Mouse (Mus musculus): ENCODE measurements at regions not wholly inside any gene's neighbourhood (a gene's known extent, or its start where the extent isn't known, plus 50 kb on each side); places are given as distances from the start of the nearest gene placed in this dataset.

DNA sequence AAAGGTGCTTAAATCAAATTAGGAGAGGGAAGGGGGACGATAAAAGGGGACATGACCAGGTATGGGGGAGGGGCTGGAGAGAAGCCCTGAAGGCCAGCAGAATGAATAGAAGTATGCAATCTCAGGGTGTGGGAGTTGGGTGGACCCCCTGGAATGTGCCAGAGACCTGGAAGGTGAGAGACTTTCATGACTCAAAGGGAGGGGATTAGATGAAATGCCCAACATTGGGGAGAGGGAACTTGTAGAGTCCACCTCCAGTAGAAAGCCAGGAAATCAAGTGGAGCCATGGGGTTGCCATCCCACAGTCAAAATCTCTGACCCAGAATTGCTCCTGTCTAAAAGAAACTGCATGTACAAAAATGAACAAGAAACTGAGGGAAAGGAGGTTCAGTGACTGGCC lies 666.5 kb downstream of the Cps1 start:
- Histone ChIP-seq H3K36me3 (ENCODE audit: control insufficient read depth, insufficient read depth, low read length) (no peaks in the 10 kb centered on the region), H3K4me2 (ENCODE audit: low read depth, low read length) (no peak overlapping the region), H3K9me3 (ENCODE audit: control insufficient read depth, low read length) (no peaks in the 10 kb centered on the region), H3K27me3 (ENCODE audit: control insufficient read depth, insufficient read depth, low read length) (no peaks in the 10 kb centered on the region), H3K4me1 (ENCODE audit: control insufficient read depth, insufficient read depth, low read length) (no peaks in the 10 kb centered on the region), H3K4me3 (ENCODE audit: low read depth, low read length) (no peak overlapping the region), H3K9ac (replicated peaks; ENCODE audit: low read depth, low read length) (no peak overlapping the region), H3K27ac (ENCODE audit: low read depth, low read length) (no peak overlapping the region)
- no peak for ATAC-seq (ENCODE audit: low read depth)
- 89% methylated on average over 1 of the region's 1 CpGs for WGBS

DNA sequence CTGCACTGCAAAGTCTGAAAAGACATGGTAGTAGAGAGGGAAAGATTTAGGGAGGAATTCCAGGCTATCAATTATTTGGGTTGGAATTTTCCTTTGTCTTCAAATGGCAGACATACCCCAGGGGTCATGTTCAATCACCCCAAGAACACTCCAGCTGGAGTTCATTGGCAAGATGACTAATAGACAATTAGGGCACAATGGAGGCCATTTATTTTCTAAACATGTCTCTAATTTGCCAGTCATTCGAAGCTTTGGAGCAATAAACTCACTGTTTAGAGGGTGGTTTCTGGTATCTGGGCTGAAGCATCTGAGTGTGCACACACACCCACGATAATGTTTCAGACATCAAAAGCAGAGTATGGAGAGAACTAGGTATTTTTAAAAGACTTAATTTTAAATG lies 672.2 kb downstream of the Cps1 start:
- ATAC-seq (ENCODE audit: low read depth), result peak; percentile 68; the same call in 1 of the 2 replicates

DNA sequence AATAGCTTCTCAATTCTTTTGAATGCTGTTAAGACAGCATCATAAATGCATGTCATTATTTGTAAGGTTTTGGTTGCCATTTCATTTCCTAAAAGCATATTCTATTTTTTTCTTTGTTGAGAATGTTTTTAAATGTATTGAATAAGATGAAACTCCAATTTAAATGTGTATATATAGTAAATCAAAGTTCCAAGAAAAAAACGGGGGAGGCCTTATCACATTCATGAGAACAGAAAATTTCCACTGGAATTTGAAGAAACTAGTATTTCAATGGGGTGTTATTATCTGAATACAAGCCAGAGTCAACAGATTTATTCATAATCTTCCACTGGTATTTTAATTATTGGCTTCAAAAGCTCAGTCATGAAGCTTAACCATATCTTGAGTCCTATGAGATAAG lies 672.7 kb downstream of the Cps1 start:
- Histone ChIP-seq H3K27me3 (ENCODE audit: control insufficient read depth, insufficient read depth, low read length) (no peaks in the 10 kb centered on the region), H3K4me3 (ENCODE audit: low read depth, low read length) (no peak overlapping the region), H3K4me1 (ENCODE audit: control insufficient read depth, insufficient read depth, low read length) (0 out of 2 replicates have a peak, but pooled peaks cover 5% of the 10 kb centered on the region), H3K9ac (replicated peaks; ENCODE audit: low read depth, low read length) (no peak overlapping the region), H3K27ac (ENCODE audit: low read depth, low read length) (no peak overlapping the region), H3K4me2 (ENCODE audit: low read depth, low read length) (no peak overlapping the region), H3K36me3 (ENCODE audit: control insufficient read depth, insufficient read depth, low read length) (no peaks in the 10 kb centered on the region), H3K9me3 (ENCODE audit: control insufficient read depth, low read length) (no peaks in the 10 kb centered on the region)
- no peak for ATAC-seq (ENCODE audit: low read depth)
- WGBS, result 58% methylated on average over 1 of the region's 1 CpGs

More for the DNA sequence above, 672.2 kb downstream of the Cps1 start:
- Histone ChIP-seq H3K9me3 (ENCODE audit: control insufficient read depth, low read length) (no peaks in the 10 kb centered on the region), H3K4me3 (ENCODE audit: low read depth, low read length) (no peak overlapping the region), H3K27ac (ENCODE audit: low read depth, low read length) (no peak overlapping the region), H3K36me3 (ENCODE audit: control insufficient read depth, insufficient read depth, low read length) (no peaks in the 10 kb centered on the region), H3K4me1 (ENCODE audit: control insufficient read depth, insufficient read depth, low read length) (0 out of 2 replicates have a peak, but pooled peaks cover 5% of the 10 kb centered on the region), H3K27me3 (ENCODE audit: control insufficient read depth, insufficient read depth, low read length) (no peaks in the 10 kb centered on the region), H3K9ac (replicated peaks; ENCODE audit: low read depth, low read length) (no peak overlapping the region), H3K4me2 (ENCODE audit: low read depth, low read length) (no peak overlapping the region)
- 5% methylated on average over 2 of the region's 2 CpGs for WGBS

DNA sequence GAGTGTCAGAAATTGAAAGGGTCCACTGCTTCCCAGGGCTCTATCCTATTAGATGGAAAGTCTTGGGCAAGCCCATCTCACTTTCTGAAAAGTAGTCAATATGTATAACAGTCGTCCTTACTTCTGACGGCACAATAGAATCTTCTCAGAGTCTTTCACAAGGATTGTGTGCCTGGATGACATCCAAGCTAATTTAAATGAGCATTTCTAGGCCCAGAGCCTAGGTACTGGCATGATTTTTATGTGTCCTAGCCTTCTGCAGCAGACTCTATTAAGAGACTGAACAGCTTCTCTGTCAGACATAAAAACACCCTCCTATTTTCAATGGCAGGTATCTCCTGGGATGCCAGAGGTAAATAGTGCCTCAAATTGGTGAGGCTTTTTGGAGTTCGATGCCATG lies 680.5 kb downstream of the Cps1 start:
- no peak overlapping the region for H3K4me2 ChIP-seq (ENCODE audit: low read depth, low read length)
- no peaks in the 10 kb centered on the region for H3K36me3 ChIP-seq (ENCODE audit: control insufficient read depth, insufficient read depth, low read length)
- H3K27ac ChIP-seq (ENCODE audit: low read depth, low read length), result no peak overlapping the region
- ATAC-seq (ENCODE audit: low read depth), result no peak
- no peaks in the 10 kb centered on the region for H3K4me1 ChIP-seq (ENCODE audit: control insufficient read depth, insufficient read depth, low read length)
- no peaks in the 10 kb centered on the region for H3K9me3 ChIP-seq (ENCODE audit: control insufficient read depth, low read length)
- WGBS, result 65% methylated on average over 3 of the region's 3 CpGs
- H3K27me3 ChIP-seq (ENCODE audit: control insufficient read depth, insufficient read depth, low read length), result no peaks in the 10 kb centered on the region
- H3K4me3 ChIP-seq (ENCODE audit: low read depth, low read length), result no peak overlapping the region
- no peak overlapping the region for H3K9ac ChIP-seq (replicated peaks; ENCODE audit: low read depth, low read length)

DNA sequence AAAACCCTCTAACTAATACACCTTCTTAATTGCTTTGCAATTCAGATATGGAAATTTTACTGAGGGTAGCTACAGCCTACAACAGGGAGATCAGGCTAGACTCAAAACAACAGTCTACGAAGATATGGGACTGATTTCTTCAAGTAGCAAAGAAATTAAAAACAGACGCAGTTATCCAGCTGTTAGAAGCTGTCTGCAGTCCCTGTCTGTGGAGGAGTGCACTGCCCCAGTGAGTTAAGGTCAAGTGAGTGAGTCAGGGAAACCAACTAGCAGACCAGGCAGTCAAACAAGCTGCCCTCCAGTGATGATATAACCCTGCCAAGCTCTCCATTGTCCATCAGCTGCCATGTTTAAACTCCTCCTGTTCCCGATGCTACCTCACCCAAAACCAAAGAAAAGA lies 697.3 kb downstream of the Cps1 start:
- Histone ChIP-seq H3K4me3 (ENCODE audit: low read depth, low read length) (no peak overlapping the region), H3K27me3 (ENCODE audit: control insufficient read depth, insufficient read depth, low read length) (no peaks in the 10 kb centered on the region), H3K27ac (ENCODE audit: low read depth, low read length) (no peak overlapping the region), H3K4me2 (ENCODE audit: low read depth, low read length) (no peak overlapping the region), H3K9ac (replicated peaks; ENCODE audit: low read depth, low read length) (no peak overlapping the region), H3K4me1 (ENCODE audit: control insufficient read depth, insufficient read depth, low read length) (no peaks in the 10 kb centered on the region), H3K9me3 (ENCODE audit: control insufficient read depth, low read length) (no peaks in the 10 kb centered on the region), H3K36me3 (ENCODE audit: control insufficient read depth, insufficient read depth, low read length) (no peaks in the 10 kb centered on the region)
- 88% methylated on average over 3 of the region's 3 CpGs for WGBS
- ATAC-seq (ENCODE audit: low read depth), result no peak

DNA sequence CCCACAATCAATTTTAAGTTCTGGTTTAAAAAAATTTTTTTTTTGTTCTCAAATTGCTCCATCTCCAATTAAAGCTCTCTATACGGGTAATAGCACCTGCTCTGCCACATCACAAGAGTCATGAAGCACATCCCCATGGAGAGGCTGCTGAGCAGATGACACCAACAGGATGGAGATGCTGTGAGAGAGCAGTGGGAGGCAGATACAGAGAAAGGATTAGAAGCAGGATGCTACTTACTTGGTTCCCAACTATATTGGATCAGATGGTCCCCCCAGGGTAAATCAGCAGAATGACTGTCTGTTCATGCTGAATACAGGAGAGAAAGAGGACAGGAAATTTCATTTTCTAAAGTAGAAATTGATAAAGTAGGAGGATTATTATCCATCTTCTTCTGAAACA lies 725.2 kb downstream of the Cps1 start:
- H3K4me2 ChIP-seq (ENCODE audit: low read depth, low read length), result no peak overlapping the region
- H3K4me3 ChIP-seq (ENCODE audit: low read depth, low read length), result no peak overlapping the region
- no peak overlapping the region for H3K9ac ChIP-seq (replicated peaks; ENCODE audit: low read depth, low read length)
- H3K36me3 ChIP-seq (ENCODE audit: control insufficient read depth, insufficient read depth, low read length), result no peaks in the 10 kb centered on the region
- no peaks in the 10 kb centered on the region for H3K27me3 ChIP-seq (ENCODE audit: control insufficient read depth, insufficient read depth, low read length)
- WGBS, result 42% methylated on average over 1 of the region's 1 CpGs
- H3K27ac ChIP-seq (ENCODE audit: low read depth, low read length), result no peak overlapping the region
- no peak for ATAC-seq (ENCODE audit: low read depth)
- no peaks in the 10 kb centered on the region for H3K9me3 ChIP-seq (ENCODE audit: control insufficient read depth, low read length)
- no peaks in the 10 kb centered on the region for H3K4me1 ChIP-seq (ENCODE audit: control insufficient read depth, insufficient read depth, low read length)

DNA sequence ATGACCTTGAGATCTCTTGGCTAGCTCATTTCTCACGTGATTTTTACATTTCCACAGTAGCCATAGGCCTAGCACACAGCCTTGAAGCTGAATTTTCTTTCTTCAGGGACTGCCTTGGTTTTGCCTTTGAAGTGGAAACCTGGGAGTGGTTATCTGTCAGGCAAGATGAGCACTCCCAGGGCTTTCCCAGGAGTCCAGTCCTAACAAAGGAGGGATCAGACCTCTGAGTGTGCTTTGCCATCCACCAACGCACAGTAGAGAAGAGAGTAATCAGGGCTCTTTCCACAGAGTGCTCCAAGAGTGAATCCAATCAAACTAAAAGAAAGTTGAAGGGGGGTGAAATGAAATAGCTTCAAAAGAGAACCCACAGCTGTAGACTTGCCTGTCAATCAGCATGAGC lies 770.7 kb downstream of the Cps1 start:
- H3K27me3 ChIP-seq (ENCODE audit: control insufficient read depth, insufficient read depth, low read length), result no peaks in the 10 kb centered on the region
- H3K9me3 ChIP-seq (ENCODE audit: control insufficient read depth, low read length), result no peaks in the 10 kb centered on the region
- no peak for ATAC-seq (ENCODE audit: low read depth)
- H3K4me3 ChIP-seq (ENCODE audit: low read depth, low read length), result no peak overlapping the region
- H3K4me1 ChIP-seq (ENCODE audit: control insufficient read depth, insufficient read depth, low read length), result no peaks in the 10 kb centered on the region
- H3K27ac ChIP-seq (ENCODE audit: low read depth, low read length), result no peak overlapping the region
- H3K4me2 ChIP-seq (ENCODE audit: low read depth, low read length), result no peak overlapping the region
- no peak overlapping the region for H3K9ac ChIP-seq (replicated peaks; ENCODE audit: low read depth, low read length)
- H3K36me3 ChIP-seq (ENCODE audit: control insufficient read depth, insufficient read depth, low read length), result no peaks in the 10 kb centered on the region
- 31% methylated on average over 2 of the region's 2 CpGs for WGBS

DNA sequence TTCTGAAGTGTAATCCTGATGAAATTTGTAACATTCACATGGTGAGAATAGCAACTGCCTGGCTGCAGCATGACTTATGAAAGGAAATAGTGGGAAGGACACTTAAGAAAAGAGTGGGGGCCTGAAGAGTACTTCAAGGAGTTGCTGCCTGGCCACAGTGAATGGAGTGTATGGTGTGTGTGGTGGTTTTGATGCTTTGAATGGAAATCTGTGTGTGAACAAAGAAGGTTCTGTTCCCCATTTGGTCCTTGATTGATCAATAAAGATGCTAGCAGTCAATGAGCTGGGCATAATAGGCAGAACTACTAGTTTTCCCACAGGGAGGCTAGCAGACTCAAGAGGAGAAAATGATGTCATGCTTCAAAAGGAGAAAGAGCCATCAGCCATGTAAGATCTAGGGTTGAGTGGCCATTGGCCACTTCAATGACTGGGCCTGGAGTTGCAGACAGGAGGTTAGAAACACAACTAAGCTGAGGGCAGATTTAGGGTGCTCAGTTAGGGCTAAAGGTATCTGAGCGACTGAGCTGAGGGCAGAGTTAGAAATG lies 772.0 kb downstream of the Cps1 start:
- Histone ChIP-seq H3K9ac (replicated peaks; ENCODE audit: low read depth, low read length) (no peak overlapping the region), H3K4me1 (ENCODE audit: control insufficient read depth, insufficient read depth, low read length) (no peaks in the 10 kb centered on the region), H3K4me2 (ENCODE audit: low read depth, low read length) (no peak overlapping the region), H3K36me3 (ENCODE audit: control insufficient read depth, insufficient read depth, low read length) (no peaks in the 10 kb centered on the region), H3K27ac (ENCODE audit: low read depth, low read length) (no peak overlapping the region), H3K4me3 (ENCODE audit: low read depth, low read length) (no peak overlapping the region), H3K9me3 (ENCODE audit: control insufficient read depth, low read length) (no peaks in the 10 kb centered on the region), H3K27me3 (ENCODE audit: control insufficient read depth, insufficient read depth, low read length) (no peaks in the 10 kb centered on the region)
- 82% methylated on average over 1 of the region's 1 CpGs for WGBS
- ATAC-seq (ENCODE audit: low read depth), result no peak

DNA sequence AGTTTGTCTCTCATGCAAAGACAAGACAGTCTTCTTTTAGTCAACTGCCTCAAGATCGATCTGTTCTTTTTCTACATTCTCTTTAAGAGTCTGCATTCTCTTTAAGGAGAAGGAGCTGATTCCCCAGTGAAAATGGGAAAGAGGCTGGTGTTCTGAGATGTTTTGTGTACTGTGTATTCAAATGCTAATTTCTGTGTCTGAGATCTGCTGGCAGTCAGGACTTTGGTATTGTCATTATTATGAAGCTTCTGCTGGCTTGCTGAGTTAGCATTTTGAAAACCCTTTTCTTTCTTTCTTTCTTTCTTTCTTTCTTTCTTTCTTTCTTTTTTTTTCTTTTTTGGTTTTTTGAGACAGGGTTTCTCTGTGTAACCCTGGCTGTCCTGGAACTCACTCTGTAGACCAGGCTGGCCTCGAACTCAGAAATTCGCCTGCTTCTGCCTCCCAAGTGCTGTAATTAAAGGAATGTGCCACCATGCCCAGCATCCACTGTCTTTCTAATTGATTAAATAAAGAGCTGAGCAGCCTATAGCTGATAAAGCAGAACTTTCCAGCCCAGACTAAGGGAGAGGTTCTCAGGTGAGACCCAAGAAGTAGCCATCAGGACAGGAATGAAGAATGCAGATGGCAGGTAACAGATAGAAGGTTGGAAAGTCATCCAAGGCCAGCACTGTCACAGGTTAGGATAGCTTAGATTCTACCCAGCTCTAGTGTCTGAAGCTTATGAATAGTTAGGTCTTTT lies 813.1 kb downstream of the Cps1 start:
- H3K9ac ChIP-seq (replicated peaks; ENCODE audit: low read depth, low read length), result no peak overlapping the region
- no peaks in the 10 kb centered on the region for H3K4me1 ChIP-seq (ENCODE audit: control insufficient read depth, insufficient read depth, low read length)
- H3K27ac ChIP-seq (ENCODE audit: low read depth, low read length), result no peak overlapping the region
- no peaks in the 10 kb centered on the region for H3K27me3 ChIP-seq (ENCODE audit: control insufficient read depth, insufficient read depth, low read length)
- WGBS, result 40% methylated on average over 3 of the region's 3 CpGs
- no peaks in the 10 kb centered on the region for H3K36me3 ChIP-seq (ENCODE audit: control insufficient read depth, insufficient read depth, low read length)
- no peak for ATAC-seq (ENCODE audit: low read depth)
- H3K9me3 ChIP-seq (ENCODE audit: control insufficient read depth, low read length), result no peaks in the 10 kb centered on the region
- H3K4me2 ChIP-seq (ENCODE audit: low read depth, low read length), result no peak overlapping the region
- no peak overlapping the region for H3K4me3 ChIP-seq (ENCODE audit: low read depth, low read length)

All from neural tube, embryonic 14.5 days (tissue).